Mouse (Mus musculus) thymus, adult 18-20 months (tissue): Measurements from ENCODE around the gene Ecm2.

ENCODE experiments used
- DNase-seq, 2 experiments: peaks; one replicate each; pipeline ENCODE4 v3.0.0; 2022; ENCODE audit warnings: mixed read lengths in 2 of 2

Gene Ecm2

DNA sequence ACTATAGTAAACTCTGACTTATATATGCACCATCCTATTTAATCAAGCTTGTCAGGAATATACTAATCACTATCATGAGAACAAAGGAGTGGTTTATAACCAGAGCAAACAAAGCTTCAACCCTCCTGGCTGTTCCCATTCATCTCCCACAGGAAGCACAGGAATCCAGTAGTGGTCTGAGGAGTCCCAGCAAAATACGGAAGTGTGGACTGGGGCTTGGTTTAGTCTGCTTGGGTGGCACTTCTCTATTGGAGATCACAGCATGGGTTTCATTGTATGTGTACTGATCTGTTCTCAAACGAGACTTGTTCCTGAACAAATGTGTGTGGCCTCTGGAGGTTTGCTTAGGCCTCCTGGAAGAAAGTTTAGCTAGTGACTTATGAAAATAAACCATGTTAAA, 14.2 kb downstream of the Ecm2 start:
- no peak for DNase-seq

GRCm38 (mm10) chr13:49526235-49526634, 21.6 kb downstream of the Ecm2 start:
- no peak for DNase-seq

DNA sequence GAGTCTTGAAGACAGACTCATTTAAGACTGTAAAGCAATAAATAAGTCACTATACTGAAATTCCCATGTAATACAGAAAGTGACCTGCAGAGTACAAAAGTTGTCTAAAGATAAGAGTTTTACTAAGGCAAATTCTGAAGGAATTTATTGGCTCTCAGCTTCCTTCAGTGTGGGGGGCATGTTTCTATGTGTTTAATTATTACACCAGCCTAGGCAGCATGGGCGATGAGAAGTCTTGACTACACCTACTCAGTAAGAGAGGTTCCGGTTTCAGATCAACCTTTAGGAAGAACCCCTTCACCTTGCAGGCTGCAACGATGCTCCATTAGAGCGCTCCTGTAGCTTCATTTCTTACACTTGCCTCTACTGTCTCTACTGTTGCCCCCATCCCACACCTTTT, 26.0 kb downstream of the Ecm2 start:
- no peak for DNase-seq

GRCm38 (mm10) chr13:49536946-49537345, 32.3 kb downstream of the Ecm2 start:
- no peak for DNase-seq

GRCm38 (mm10) chr13:49538693-49539092, 34.1 kb downstream of the Ecm2 start:
- DNase-seq, result no peak

DNA sequence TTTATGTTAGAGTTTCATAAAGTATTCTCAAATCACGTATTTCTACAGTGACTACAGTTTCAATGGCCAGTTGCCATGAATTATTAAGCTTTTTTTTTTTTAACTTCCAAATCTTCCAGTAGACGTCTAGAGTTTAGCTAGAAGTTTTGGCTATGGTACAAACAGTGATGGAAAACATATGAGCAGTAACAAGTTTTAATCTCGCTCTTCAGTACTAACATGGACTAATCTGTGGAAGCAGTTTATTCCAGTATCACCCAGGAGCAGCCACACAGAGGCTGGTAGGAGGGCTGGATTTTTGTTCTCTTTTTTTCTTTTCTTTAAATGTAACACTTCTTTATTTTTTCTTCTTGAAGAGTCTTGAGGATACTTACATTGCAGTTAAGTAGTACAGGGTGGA, 39.7 kb downstream of the Ecm2 start, which contains the start of gene Aspn:
Gene Aspn, plus strand, starts transcription at position 165 of the 400 bp plus-strand sequence.
- DNase-seq, result no peak

GRCm38 (mm10) chr13:49545646-49546045, 41.0 kb downstream of the Ecm2 start:
- no peak for DNase-seq

- no peak for DNase-seq
Observed at GRCm38 (mm10) chr13:49546517-49546916, 41.9 kb downstream of the Ecm2 start.

DNA sequence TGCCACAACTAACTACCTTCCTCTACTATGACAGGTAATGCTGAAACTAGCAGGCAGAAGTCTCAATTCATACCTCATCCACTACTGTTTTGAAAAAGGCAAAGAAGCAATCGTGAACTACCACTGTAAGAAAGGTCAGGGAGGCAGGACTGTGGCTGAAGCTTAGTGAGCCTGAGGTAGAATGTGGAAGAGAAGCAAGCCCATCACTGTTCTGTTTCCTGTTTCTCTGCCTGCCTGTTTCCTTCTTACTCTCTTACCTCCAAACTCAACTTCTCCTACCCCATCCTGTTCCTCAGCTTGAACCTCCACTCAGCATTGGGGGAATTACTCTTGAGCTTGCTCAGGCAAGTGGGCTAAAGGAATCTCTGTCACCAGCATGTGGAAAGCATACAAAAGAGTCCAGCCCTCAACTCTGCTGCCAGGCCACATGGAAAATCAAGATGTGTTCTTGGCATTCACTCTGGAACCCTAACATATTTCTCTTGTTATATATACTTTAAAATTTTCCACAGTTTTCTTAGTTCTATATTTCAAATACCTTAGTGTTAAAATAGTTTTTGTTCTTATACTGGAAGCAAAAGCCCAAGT, 43.0 kb downstream of the Ecm2 start:
- DNase-seq, result no peak

GRCm38 (mm10) chr13:49549616-49550015, 45.0 kb downstream of the Ecm2 start:
- no peak for DNase-seq

- DNase-seq, result no peak
Observed at GRCm38 (mm10) chr13:49554519-49554918, 49.9 kb downstream of the Ecm2 start.

DNA sequence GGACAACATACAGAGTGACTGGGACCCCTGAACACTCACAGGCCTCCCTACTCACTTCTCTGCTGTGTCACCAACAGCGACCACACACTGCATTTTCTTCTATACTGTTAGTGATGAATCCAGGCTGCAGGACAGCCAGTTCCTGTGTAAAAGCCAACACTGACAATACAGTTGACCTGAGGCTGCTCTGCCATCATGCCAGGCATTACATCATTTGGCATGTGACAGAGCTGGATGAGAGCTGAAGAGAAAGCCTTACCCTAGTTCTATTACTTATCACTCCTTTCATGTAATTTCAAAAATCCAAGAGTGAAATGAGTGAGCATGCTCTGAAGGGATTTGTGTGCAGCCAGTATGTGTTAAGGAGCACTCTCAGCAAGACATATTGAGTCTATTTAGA, 51.6 kb downstream of the Ecm2 start:
- no peak for DNase-seq

GRCm38 (mm10) chr13:49556924-49557323, 52.3 kb downstream of the Ecm2 start:
- DNase-seq, result no peak

- DNase-seq, result no peak
Observed at GRCm38 (mm10) chr13:49559185-49559584, 54.6 kb downstream of the Ecm2 start.

GRCm38 (mm10) chr13:49560886-49561285, 56.3 kb downstream of the Ecm2 start:
- DNase-seq, result no peak

DNA sequence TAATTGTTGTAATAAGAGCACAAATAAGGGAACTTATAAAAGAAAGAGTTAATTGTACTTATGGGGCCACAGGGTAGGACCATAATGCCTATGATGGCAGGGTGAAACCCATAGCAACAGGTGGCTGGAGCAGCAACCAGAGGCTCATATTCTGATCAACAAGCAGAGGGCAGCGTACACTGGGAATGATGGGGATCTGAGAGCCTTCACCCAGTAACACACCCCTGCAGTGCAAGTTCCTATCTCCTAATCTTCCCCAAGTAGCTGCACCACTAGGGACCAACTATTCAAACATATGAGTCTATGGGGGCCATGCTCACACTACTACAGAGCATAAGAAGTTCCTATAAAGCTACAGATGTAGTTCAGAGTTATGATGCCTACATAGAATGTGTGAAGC, 59.7 kb downstream of the Ecm2 start:
- no peak for DNase-seq

DNA sequence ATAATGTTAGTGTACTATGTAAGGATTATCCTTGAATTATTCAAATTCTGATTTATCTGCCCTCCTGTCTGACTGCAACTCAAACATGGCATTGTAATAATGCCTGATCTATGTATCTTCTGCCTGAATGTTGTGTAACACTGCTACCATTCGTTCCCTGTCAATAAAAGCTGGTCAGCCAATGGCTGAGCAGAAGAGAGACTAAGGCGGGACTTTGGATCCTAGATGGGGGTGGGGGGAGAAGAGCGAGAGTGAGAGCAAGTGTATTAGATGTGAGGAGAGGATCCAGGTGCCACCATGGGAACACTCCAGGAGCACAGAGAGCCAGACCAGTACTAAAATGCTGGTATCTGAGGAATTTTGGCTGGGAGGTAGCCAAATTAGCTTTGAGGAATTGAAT, 65.8 kb downstream of the Ecm2 start:
- DNase-seq, result no peak

DNA sequence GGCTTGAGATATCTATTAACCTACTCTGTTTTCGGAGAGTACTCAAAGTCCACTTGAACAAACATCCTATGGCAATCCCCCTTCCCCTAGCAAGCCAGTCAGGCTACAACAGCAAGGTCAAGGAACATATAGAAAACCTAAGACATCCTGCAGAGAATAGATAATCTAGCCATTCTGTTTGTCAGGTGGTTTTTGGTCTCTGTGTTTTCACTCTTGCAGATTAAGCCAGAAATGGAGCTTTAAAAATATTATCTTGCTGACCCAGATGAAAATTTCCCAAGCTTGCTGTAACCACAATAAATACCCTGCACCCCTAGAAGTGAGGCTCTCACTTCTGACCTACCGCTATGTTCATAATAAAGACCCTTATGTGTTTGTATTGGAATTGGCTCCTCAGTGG, 66.8 kb downstream of the Ecm2 start:
- DNase-seq, result no peak

DNA sequence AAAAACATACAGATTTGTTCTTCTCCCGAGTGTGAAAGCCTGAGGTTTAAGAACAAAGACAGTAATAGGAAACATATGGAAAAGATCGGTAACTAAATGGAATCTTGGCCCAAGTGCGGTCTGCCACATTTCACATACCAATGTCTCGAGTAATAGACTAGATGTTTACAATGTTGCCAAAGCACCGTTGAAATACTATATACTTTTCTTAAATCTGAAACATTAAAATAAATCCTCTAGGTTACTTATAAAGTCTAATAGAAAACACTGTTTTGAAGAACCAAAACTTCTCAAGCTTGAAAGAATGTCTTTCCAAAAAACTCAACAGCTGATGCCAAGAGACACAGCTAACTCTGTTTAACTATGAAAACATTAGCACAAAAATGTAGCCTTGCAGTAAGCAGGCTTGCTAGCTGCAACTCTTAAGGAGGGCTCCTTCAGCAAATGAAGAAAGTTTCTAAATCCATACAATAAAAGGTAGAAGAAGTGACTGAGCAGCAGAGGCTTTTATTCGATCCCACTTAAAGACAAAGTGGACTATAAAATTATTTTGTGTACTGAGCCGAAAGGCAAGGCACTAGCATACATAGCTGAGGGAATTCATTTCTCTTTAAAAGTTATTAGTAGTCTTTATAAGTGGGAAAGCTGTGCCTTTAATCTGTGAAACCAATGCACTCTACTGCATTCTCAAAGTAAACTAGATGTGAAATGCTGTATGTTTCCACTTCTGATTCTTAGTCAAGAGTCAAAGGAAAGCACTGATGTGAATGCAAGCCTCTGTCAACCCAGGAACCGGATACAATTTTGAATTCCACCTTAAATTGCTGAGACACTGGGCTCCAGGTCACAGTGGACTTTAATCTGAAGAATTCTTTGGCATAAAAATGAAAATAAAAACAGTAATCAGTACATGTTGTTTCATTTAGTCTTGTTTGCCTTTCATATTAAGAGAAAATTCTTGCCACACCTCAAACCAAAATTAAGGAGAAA, 77.2 kb downstream of the Ecm2 start, which contains the start of gene Omd:
Gene Omd, plus strand, starts transcription at position 922 of the 990 bp plus-strand sequence.
- DNase-seq, result no peak
